Mouse (Mus musculus) liver, embryonic 14.5 days (tissue): ENCODE measurements around the gene Gm38392.

Experiments used
- CTCF ChIP-seq: IDR thresholded peaks from 2 replicates; pipeline ENCODE4 v1.5.1; 2016; ENCODE audit warnings: antibody characterized with exemption, low read depth, control low read depth
- EP300 ChIP-seq: IDR thresholded peaks from 2 replicates; pipeline ENCODE4 v1.6.1; 2016; ENCODE audit warnings: antibody characterized with exemption, low read depth

GRCm38 (mm10) chr3:88216116-88216515, 70.9 kb downstream of the Gm38392 start:
- TF ChIP-seq CTCF (no peak), EP300 (no peak)
